Mouse (Mus musculus) testis, adult 2 months (tissue): ENCODE measurements around the gene Snx12.

Experiments
- CTCF ChIP-seq: fragments of 200-500 bp; IDR thresholded peaks from 2 replicates; pipeline ENCODE4 v1.5.1; 2012; ENCODE audit warnings: low read depth, mild to moderate bottlenecking, inconsistent platforms, low read length, moderate library complexity; ENCODE audit not compliant: control insufficient read depth, insufficient read depth, insufficient replicate concordance
- POLR2A ChIP-seq: fragments of 200-500 bp; IDR thresholded peaks from 2 replicates; pipeline ENCODE4 v1.6.1; 2012; ENCODE audit warnings: low read depth, mild to moderate bottlenecking, inconsistent platforms, low read length, moderate library complexity; ENCODE audit not compliant: control insufficient read depth

GRCm38 (mm10) chrX:101173388-101173787 is 49.0 kb downstream of the Snx12 start:
- TF ChIP-seq CTCF = no peak
- TF ChIP-seq POLR2A = no peak
